Mouse (Mus musculus) kidney, postnatal 0 days (tissue): Measurements from ENCODE around the gene Cby3. TPM values are rescaled to one million over a fixed set of nuclear protein-coding genes. Genes with fewer than 3 reads are reported as not detected.
A peak's percentile ranks its signal among the peaks of the same experiment; 100 is the strongest.

Source experiments
- ATAC-seq: fragments of 200-750 bp; cut with Nextera tagmentation; replicated peaks from 2 replicates; pipeline ENCODE4 v1.8.0; 2017; ENCODE audit warnings: low read depth, moderate number of reproducible peaks, moderate TSS enrichment, moderate library complexity; ENCODE audit not compliant: low FRiP score
- DNase-seq: peaks from one replicate; pipeline ENCODE4 v3.0.0-alpha.2; 2016; ENCODE audit warnings: low spot score
- H3K27ac ChIP-seq: fragments of 300-500 bp; sonication (generic); 2 replicates; pipeline ENCODE4 v1.5.1; 2014; ENCODE audit warnings: mild to moderate bottlenecking
- H3K27me3 ChIP-seq: fragments of 300-500 bp; sonication (generic); 2 replicates; pipeline ENCODE4 v1.6.1; 2014; ENCODE audit warnings: low read length, mixed read lengths; ENCODE audit not compliant: insufficient read depth
- H3K36me3 ChIP-seq: fragments of 300-500 bp; sonication (generic); 2 replicates; pipeline ENCODE4 v1.6.1; 2014; ENCODE audit warnings: low read length, mixed read lengths; ENCODE audit not compliant: insufficient read depth
- H3K4me1 ChIP-seq: fragments of 300-500 bp; sonication (generic); replicated peaks from 2 replicates; pipeline ENCODE4 v1.6.1; 2014; ENCODE audit warnings: antibody characterized with exemption, low read length, mixed read lengths; ENCODE audit not compliant: insufficient read depth
- H3K4me2 ChIP-seq: fragments of 300-500 bp; sonication (generic); 2 replicates; pipeline ENCODE4 v1.6.1; 2014; ENCODE audit warnings: mild to moderate bottlenecking, low read length, moderate library complexity, mixed read lengths
- H3K4me3 ChIP-seq: fragments of 300-500 bp; sonication (generic); replicated peaks from 2 replicates; pipeline ENCODE4 v1.5.1; 2014; ENCODE audit warnings: low read depth, low read length
- H3K9ac ChIP-seq: fragments of 300-500 bp; sonication (generic); 2 replicates; pipeline ENCODE4 v1.6.1; 2014; ENCODE audit warnings: low read depth, low read length
- H3K9me3 ChIP-seq: fragments of 300-500 bp; sonication (generic); replicated peaks from 2 replicates; pipeline ENCODE4 v1.6.1; 2016; ENCODE audit warnings: low read length, inconsistent platforms, mixed read lengths
- CTCF ChIP-seq: IDR thresholded peaks from 2 replicates; pipeline ENCODE4 v1.5.1; 2016; ENCODE audit warnings: antibody characterized with exemption, low read depth, mild to moderate bottlenecking, moderate library complexity
- WGBS: fragments of 180-500 bp; shearing (Covaris S2); extraction: QIAGEN DNeasy Blood & Tissue Kit; methylation state at CpG from one replicate; pipeline ENCODE4 v1.1.7; 2014; 5-methylcytosine and 5-hydroxymethylcytosine counted together
- polyA plus RNA-seq: library from polyadenylated mRNA; unstranded; fragments of >200 nt; fragmentation: Nextera tagmentation; extraction: Ambion mirVana; gene quantifications from 2 replicates; pipeline ENCODE4 v1.2.1, GENCODE M21; 2015

Gene Cby3
- polyA plus RNA-seq, 1 experiment from 2014 or later = 1.4 TPM

GRCm38 (mm10) chr11:50389616-50390015 is 35.4 kb downstream of the Cby3 start:
- WGBS = 74% methylated on average over 5 of the region's 5 CpGs
- Histone ChIP-seq H3K9me3 (no peaks in the 10 kb centered on the region), H3K4me1 (no peaks in the 10 kb centered on the region), H3K36me3 (peaks cover 50% of the 10 kb centered on the region), H3K9ac (no peak overlapping the region), H3K27ac (no peak overlapping the region), H3K4me2 (no peak overlapping the region), H3K4me3 (no peak overlapping the region), H3K27me3 (no peaks in the 10 kb centered on the region)
- no peak for DNase-seq
- peak; percentile 30; the same call in 1 of the 2 replicates for ATAC-seq
- no peak for TF ChIP-seq CTCF

- WGBS = 90% methylated on average over 4 of the region's 4 CpGs
- no peaks in the 10 kb centered on the region for H3K4me1 ChIP-seq
- ATAC-seq = 0 out of 2 replicates have a peak, but pooled peaks have one; percentile 31
- H3K36me3 ChIP-seq = peaks cover 46% of the 10 kb centered on the region
- H3K27ac ChIP-seq = no peak overlapping the region
- no peaks in the 10 kb centered on the region for H3K27me3 ChIP-seq
- no peak overlapping the region for H3K9ac ChIP-seq
- no peak for DNase-seq
- H3K9me3 ChIP-seq = no peaks in the 10 kb centered on the region
- no peak overlapping the region for H3K4me3 ChIP-seq
- no peak for TF ChIP-seq CTCF
- H3K4me2 ChIP-seq = no peak overlapping the region
These were observed 37.2 kb downstream of the Cby3 start for GRCm38 (mm10) chr11:50391272-50391960.

GRCm38 (mm10) chr11:50393306-50393705 is 39.0 kb downstream of the Cby3 start:
- Histone ChIP-seq H3K9me3 (no peaks in the 10 kb centered on the region), H3K4me3 (no peak overlapping the region), H3K9ac (no peak overlapping the region), H3K4me2 (no peak overlapping the region), H3K27me3 (no peaks in the 10 kb centered on the region), H3K4me1 (no peaks in the 10 kb centered on the region), H3K36me3 (peaks cover 47% of the 10 kb centered on the region), H3K27ac (no peak overlapping the region)
- TF ChIP-seq CTCF = no peak
- 80% methylated on average over 6 of the region's 6 CpGs for WGBS
- ATAC-seq (no peak), DNase-seq (no peak)

GRCm38 (mm10) chr11:50394731-50395130 is 40.5 kb downstream of the Cby3 start:
- 89% methylated on average over 7 of the region's 7 CpGs for WGBS
- Histone ChIP-seq H3K36me3 (peaks cover 48% of the 10 kb centered on the region), H3K9me3 (no peaks in the 10 kb centered on the region), H3K9ac (no peak overlapping the region), H3K27me3 (no peaks in the 10 kb centered on the region), H3K4me1 (no peaks in the 10 kb centered on the region), H3K4me2 (no peak overlapping the region), H3K27ac (no peak overlapping the region), H3K4me3 (no peak overlapping the region)
- ATAC-seq = no peak
- no peak for DNase-seq
- no peak for TF ChIP-seq CTCF

GRCm38 (mm10) chr11:50396766-50397307 is 42.6 kb downstream of the Cby3 start:
- TF ChIP-seq CTCF = no peak
- Histone ChIP-seq H3K4me3 (no peak overlapping the region), H3K27ac (no peak overlapping the region), H3K27me3 (no peaks in the 10 kb centered on the region), H3K4me1 (no peaks in the 10 kb centered on the region), H3K9me3 (no peaks in the 10 kb centered on the region), H3K9ac (no peak overlapping the region), H3K4me2 (no peak overlapping the region), H3K36me3 (peaks cover 54% of the 10 kb centered on the region)
- no peak for ATAC-seq
- 79% methylated on average over 11 of the region's 11 CpGs for WGBS
- DNase-seq = no peak

GRCm38 (mm10) chr11:50397316-50397715 is 43.1 kb downstream of the Cby3 start:
- H3K4me2 ChIP-seq = no peak overlapping the region
- H3K27me3 ChIP-seq = no peaks in the 10 kb centered on the region
- DNase-seq (no peak), ATAC-seq (no peak)
- H3K4me1 ChIP-seq = no peaks in the 10 kb centered on the region
- no peak for TF ChIP-seq CTCF
- no peak overlapping the region for H3K27ac ChIP-seq
- H3K9ac ChIP-seq = no peak overlapping the region
- H3K36me3 ChIP-seq = peaks cover 54% of the 10 kb centered on the region
- WGBS = 83% methylated on average over 9 of the region's 9 CpGs
- H3K9me3 ChIP-seq = no peaks in the 10 kb centered on the region
- H3K4me3 ChIP-seq = no peak overlapping the region
